Comparison of ENCODE assay signal across 19 mouse cellular contexts in genomic region chr10:49559872-49560407, GRCm38 (mm10).
DNase-seq lines count a peak whose midpoint lies in the region; ATAC-seq and TF ChIP-seq lines count a peak whose summit lies in the region.
"Had no signal": no experiment of that assay in that cellular context is flagged by ENCODE, and none has a peak within 500 bp of the region (broad histone marks: within the 10 kb centered on the region; RNA-seq: fewer than 3 reads in every experiment).

No protein-coding gene starts in this region.

- 80% methylated on average over 1 of the region's 1 CpGs for WGBS in forebrain, embryonic 13.5 days
- WGBS in forebrain, embryonic 10.5 days, result 91% methylated on average over 1 of the region's 1 CpGs
- 70% methylated on average over 1 of the region's 1 CpGs for WGBS in heart, postnatal 0 days

- DNase-seq in forebrain, embryonic 10.5 days (ENCODE audit: extremely low spot score, low spot score), result no peak
- DNase-seq in heart, postnatal 0 days (ENCODE audit: low spot score), result no peak
- DNase-seq in heart, postnatal 36 days, result no peak
- no peak for DNase-seq in MEL (ENCODE audit: low read depth, low spot score)
- peak; percentile 77 for DNase-seq in brain, embryonic 14.5 days (ENCODE audit: low read depth)
- no peak for DNase-seq in gastrocnemius, postnatal 14 days
- no peak for DNase-seq in embryo, embryonic 11 days
- DNase-seq: adrenal gland, postnatal 10 days; cerebellum, postnatal 25 days; gastrocnemius, adult 2 months; gastrocnemius, postnatal 36 days; heart, adult 11 months; kidney, adult 8-10 months had no signal

- H3K9ac ChIP-seq in forebrain, embryonic 13.5 days, result no peak overlapping the region
- H3K9ac ChIP-seq in heart, postnatal 0 days (replicated peaks; ENCODE audit: low read depth, low read length), result no peak overlapping the region
- no peak overlapping the region for H3K9ac ChIP-seq in MEL (ENCODE audit: control insufficient read depth, low read depth, low read length, poor library complexity, severe bottlenecking)
- H3K9ac ChIP-seq: embryonic facial prominence, embryonic 15.5 days; hindbrain, embryonic 15.5 days had no signal

- TF ChIP-seq POLR2A in MEL (IDR thresholded peaks at IDR 0.05; ENCODE audit: control insufficient read depth in 1 of 2, insufficient read depth in 1 of 2, low read depth in 1 of 2, low read length in 2 of 2, poor library complexity in 1 of 2), result no peak
- TF ChIP-seq POLR2A in brain, embryonic 14.5 days (IDR thresholded peaks at IDR 0.05; ENCODE audit: borderline replicate concordance, extremely low read depth, insufficient read depth, insufficient read length, poor library complexity, severe bottlenecking), result no peak

- no peaks in the 10 kb centered on the region for H3K27me3 ChIP-seq in forebrain, embryonic 13.5 days
- H3K27me3 ChIP-seq in forebrain, embryonic 10.5 days (ENCODE audit: poor library complexity, severe bottlenecking), result no peaks in the 10 kb centered on the region
- no peaks in the 10 kb centered on the region for H3K27me3 ChIP-seq in heart, postnatal 0 days (ENCODE audit: control insufficient read depth, insufficient read depth, low read length)
- no peaks in the 10 kb centered on the region for H3K27me3 ChIP-seq in MEL (ENCODE audit: control insufficient read depth in 1 of 2, insufficient read depth in 2 of 2, low read length in 2 of 2)
- H3K27me3 ChIP-seq: embryonic facial prominence, embryonic 15.5 days; hindbrain, embryonic 15.5 days had no signal

- no peak overlapping the region for H3K4me2 ChIP-seq in forebrain, embryonic 13.5 days
- H3K4me2 ChIP-seq in heart, postnatal 0 days (ENCODE audit: low read depth, low read length), result no peak overlapping the region
- H3K4me2 ChIP-seq: embryonic facial prominence, embryonic 15.5 days; hindbrain, embryonic 15.5 days had no signal

- ATAC-seq in forebrain, embryonic 13.5 days, result peak; percentile 71
- peak; percentile 36 for ATAC-seq in heart, postnatal 0 days (ENCODE audit: insufficient read depth, low read depth)
- ATAC-seq: intestine, embryonic 16.5 days had no signal

- H3K79me2 ChIP-seq in MEL (ENCODE audit: control insufficient read depth, insufficient read depth, low read length, poor library complexity), result no peaks in the 10 kb centered on the region

- TF ChIP-seq EP300 in heart, postnatal 0 days (IDR thresholded peaks at IDR 0.05; ENCODE audit: low read depth), result no peak
- no peak for TF ChIP-seq EP300 in MEL (IDR thresholded peaks at IDR 0.05; ENCODE audit: low read depth in 1 of 2, low read length in 2 of 2)

- H3K4me1 ChIP-seq in forebrain, embryonic 13.5 days, result no peaks in the 10 kb centered on the region
- H3K4me1 ChIP-seq in forebrain, embryonic 10.5 days, result no peaks in the 10 kb centered on the region
- no peaks in the 10 kb centered on the region for H3K4me1 ChIP-seq in heart, postnatal 0 days (ENCODE audit: control insufficient read depth, insufficient read depth)
- no peaks in the 10 kb centered on the region for H3K4me1 ChIP-seq in MEL (ENCODE audit: control insufficient read depth in 1 of 2, insufficient read depth in 2 of 2, low read length in 2 of 2)
- H3K4me1 ChIP-seq: embryonic facial prominence, embryonic 15.5 days; heart, embryonic 10.5 days; hindbrain, embryonic 15.5 days had no signal

- no peak overlapping the region for H3K4me3 ChIP-seq in forebrain, embryonic 13.5 days
- no peak overlapping the region for H3K4me3 ChIP-seq in forebrain, embryonic 10.5 days
- no peak overlapping the region for H3K4me3 ChIP-seq in heart, postnatal 0 days (ENCODE audit: low read depth, low read length)
- H3K4me3 ChIP-seq in MEL (ENCODE audit: control insufficient read depth in 1 of 2, insufficient read depth in 1 of 2, low read depth in 2 of 2, low read length in 2 of 2), result no peak overlapping the region
- H3K4me3 ChIP-seq: embryonic facial prominence, embryonic 15.5 days; erythroblast, embryonic 14.5 days; gastrocnemius, adult 2 months; heart, embryonic 10.5 days; hindbrain, embryonic 15.5 days had no signal

- H3K36me3 ChIP-seq in forebrain, embryonic 13.5 days (ENCODE audit: poor library complexity, severe bottlenecking), result no peaks in the 10 kb centered on the region
- H3K36me3 ChIP-seq in forebrain, embryonic 10.5 days (replicated peaks), result no peaks in the 10 kb centered on the region
- no peaks in the 10 kb centered on the region for H3K36me3 ChIP-seq in heart, postnatal 0 days (replicated peaks; ENCODE audit: control insufficient read depth, insufficient read depth, low read length)
- H3K36me3 ChIP-seq in MEL (ENCODE audit: control insufficient read depth in 1 of 2, insufficient read depth in 2 of 2, low read length in 2 of 2), result no peaks in the 10 kb centered on the region
- H3K36me3 ChIP-seq: embryonic facial prominence, embryonic 15.5 days; heart, embryonic 10.5 days; hindbrain, embryonic 15.5 days had no signal

- intact Hi-C loops in heart, postnatal 36 days (cut with DNase I), result no loop called here
- intact Hi-C loops in gastrocnemius, postnatal 14 days (cut with DNase I; ENCODE audit: low total_unique reads), result no loop called here

- TF ChIP-seq CTCF in heart, postnatal 0 days (IDR thresholded peaks at IDR 0.05; ENCODE audit: low read depth), result no peak
- no peak for TF ChIP-seq CTCF in MEL (IDR thresholded peaks at IDR 0.05 in 2 of 3, conservative IDR thresholded peaks at IDR 0.05 in 1 of 3; ENCODE audit: control insufficient read depth in 1 of 3, insufficient read depth in 1 of 3, low read depth in 2 of 3, low read length in 3 of 3, poor library complexity in 1 of 3, severe bottlenecking in 1 of 3)
- no peak for TF ChIP-seq CTCF in brain, embryonic 14.5 days (IDR thresholded peaks at IDR 0.05; ENCODE audit: borderline replicate concordance, extremely low read depth, insufficient read depth, insufficient read length)

- no peak for TF ChIP-seq RAD21 in MEL (IDR thresholded peaks at IDR 0.05; ENCODE audit: low read depth, low read length)

- no peaks in the 10 kb centered on the region for H3K9me3 ChIP-seq in forebrain, embryonic 13.5 days (replicated peaks)
- no peaks in the 10 kb centered on the region for H3K9me3 ChIP-seq in forebrain, embryonic 10.5 days
- H3K9me3 ChIP-seq in heart, postnatal 0 days (replicated peaks; ENCODE audit: control insufficient read depth, low read length), result no peaks in the 10 kb centered on the region; the same call in 1 of the 2 replicates
- H3K9me3 ChIP-seq in MEL (replicated peaks; ENCODE audit: insufficient read depth, low read length), result no peaks in the 10 kb centered on the region
- H3K9me3 ChIP-seq: embryonic facial prominence, embryonic 15.5 days; heart, embryonic 10.5 days; hindbrain, embryonic 15.5 days had no signal

- no peak overlapping the region for H3K27ac ChIP-seq in forebrain, embryonic 13.5 days
- no peak overlapping the region for H3K27ac ChIP-seq in forebrain, embryonic 10.5 days
- no peak overlapping the region for H3K27ac ChIP-seq in heart, postnatal 0 days (ENCODE audit: low read depth)
- no peak overlapping the region for H3K27ac ChIP-seq in MEL (ENCODE audit: control insufficient read depth, low read depth, low read length)
- H3K27ac ChIP-seq: embryonic facial prominence, embryonic 15.5 days; gastrocnemius, adult 2 months; heart, embryonic 10.5 days; hindbrain, embryonic 15.5 days had no signal

TF ChIP-seq in MEL, 35 proteins besides CTCF, POLR2A, EP300 and RAD21:
- TF ChIP-seq SIN3A (IDR thresholded peaks at IDR 0.05; ENCODE audit: low read length) (no peak), TCF12 (IDR thresholded peaks at IDR 0.05; ENCODE audit: low read depth, low read length) (peak; percentile 32; the same call in 1 of the 2 replicates)
